Mouse (Mus musculus) MN1 (cell line): ENCODE data around the gene Mxra7.
"Not testable (repeated sequence)": the region's sequence is repeated elsewhere in the genome, so short reads cannot be mapped to it uniquely, and the experiment has no call there.

ENCODE experiments used
- DNase-seq: peaks from one replicate; pipeline ENCODE4 v3.0.0-alpha.2; 2016; ENCODE audit warnings: low spot score

The Mxra7 gene

DNA sequence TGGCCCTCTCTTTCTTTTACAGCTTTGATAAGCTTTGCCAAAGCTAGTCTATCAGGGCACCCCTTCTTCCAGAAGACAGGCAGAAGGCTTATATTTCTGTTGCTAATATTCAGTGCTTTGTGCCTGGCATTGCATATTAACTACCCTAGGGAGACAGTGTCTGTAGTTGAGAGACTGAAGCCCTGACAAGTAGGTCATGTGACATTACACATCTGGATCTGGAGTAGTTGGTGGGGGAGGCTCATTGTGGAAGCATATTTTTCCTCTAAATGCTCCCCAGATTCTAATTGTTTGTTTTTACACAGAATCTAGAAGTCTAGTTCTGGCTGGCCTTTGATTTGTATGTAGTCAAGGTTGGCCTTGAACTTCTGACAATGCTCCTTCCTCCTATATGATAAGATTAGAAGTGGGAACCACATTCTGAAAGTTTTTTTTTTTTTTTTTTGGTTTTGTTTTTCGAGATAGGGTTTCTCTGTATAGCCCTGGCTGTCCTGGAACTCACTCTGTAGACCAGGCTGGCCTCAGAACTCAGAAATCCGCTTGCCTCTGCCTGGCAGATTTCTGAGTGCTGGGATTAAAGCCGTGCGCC is 18.8 kb upstream of the Mxra7 start:
- no peak for DNase-seq

DNA sequence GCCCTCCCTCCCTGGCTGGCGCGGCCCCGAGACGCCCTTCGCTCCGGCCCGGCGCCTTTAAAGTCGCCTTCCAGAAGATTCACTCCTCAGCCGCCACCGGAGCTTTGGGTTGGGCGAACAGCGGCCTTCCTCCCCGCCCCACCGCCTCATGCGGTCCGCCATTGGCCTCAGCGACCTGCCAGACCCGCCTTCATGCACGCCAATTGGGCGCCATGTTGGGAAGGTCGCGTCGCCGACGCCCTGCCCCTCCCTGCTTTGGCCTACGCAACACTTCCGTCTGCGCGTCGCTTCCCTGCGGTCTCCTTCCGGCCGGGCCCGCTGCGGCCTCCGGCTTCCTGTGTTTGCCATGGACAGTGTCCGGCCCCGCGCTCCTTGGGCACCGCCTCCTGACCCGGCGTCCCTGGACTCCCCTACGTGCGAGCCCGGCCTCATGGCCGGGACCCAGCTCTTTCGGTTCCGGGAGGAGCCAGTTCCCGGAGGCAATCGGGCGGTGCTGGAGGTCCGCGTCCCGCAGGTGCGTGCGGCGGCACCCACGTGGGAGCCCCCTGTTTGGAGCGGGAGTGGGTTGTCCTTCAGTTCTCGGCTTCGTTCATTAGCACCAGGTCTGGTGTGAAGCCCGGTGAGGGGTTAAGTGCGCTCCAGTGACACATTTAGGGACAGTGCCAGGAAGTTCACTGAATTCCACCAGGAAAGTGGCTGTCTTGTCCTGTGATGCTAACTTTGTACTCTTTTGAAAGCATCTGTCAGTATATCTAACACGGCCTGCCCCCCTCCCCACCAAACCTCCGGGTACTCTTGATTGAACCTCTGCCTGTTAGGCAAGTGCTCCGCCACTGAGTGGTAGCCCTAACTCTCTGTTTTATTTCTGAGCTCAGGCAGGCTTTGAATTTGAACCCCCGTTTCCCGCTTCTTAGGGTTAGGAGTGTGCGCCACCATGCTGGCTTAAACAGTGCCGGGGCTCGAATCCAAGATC is 15.7 kb upstream of the Mxra7 start, which contains the start of the genes Mettl23 and Jmjd6:
TSS of gene Mettl23 (plus strand) at position 18 of the 973 bp plus-strand sequence.
TSS of gene Jmjd6 (minus strand) at position 189 of the 973 bp plus-strand sequence.
- DNase-seq: peak; percentile 97

DNA sequence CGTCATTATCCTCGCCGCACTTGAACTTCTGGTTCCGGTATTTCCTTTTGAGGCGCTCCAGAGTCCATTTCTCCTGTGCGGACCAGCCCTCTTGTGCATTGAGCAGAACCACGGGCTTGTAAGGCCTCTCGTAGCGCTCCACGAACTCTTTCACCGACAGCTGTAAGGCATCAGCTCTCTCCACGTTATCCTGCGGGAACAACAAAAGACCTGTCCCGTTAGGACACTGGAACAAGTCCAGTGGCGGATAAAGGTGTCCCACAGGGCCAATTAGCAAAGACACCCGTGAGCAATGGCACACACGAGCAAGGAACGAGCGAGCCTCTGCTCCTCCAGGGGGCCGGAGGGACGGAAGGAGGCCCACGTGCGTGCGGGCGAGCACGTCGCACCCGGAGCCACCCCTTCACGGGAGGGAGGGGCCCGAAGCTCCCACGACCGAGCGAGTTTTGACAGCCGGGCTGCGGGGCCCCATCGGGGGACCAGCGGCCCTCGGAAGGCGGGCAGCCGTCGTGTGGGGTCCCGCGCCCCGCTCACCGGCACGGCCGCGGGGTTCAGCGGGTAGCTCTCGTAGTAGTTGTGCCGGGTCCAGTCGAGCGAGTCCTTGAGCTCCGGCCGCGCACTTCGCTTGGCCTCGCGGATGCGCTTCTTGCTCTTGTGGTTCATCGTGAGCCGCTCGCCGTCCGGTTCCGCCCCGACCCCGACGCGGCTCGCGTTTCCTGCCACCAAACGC is 14.8 kb upstream of the Mxra7 start:
- DNase-seq: peak; percentile 67

DNA sequence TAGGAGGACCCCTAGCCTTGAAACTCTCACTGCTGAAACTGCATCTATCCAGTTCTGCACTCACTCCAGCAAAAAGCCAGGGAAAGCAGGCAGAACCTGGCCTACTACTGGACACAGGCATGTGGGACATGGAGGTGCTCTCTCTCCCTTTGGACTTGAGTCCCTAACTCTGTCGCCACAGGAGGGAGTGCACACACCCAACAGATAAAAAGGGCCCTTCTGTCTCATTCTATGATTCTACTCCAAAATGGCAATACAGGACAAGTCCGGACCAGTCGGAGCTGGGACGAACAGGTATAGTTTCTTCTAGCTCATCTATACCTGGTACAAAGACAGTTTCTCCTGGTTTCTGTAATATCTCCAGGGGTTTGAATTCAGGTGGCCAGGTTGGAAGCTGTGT is 12.9 kb upstream of the Mxra7 start:
- DNase-seq: peak; percentile 16

DNA sequence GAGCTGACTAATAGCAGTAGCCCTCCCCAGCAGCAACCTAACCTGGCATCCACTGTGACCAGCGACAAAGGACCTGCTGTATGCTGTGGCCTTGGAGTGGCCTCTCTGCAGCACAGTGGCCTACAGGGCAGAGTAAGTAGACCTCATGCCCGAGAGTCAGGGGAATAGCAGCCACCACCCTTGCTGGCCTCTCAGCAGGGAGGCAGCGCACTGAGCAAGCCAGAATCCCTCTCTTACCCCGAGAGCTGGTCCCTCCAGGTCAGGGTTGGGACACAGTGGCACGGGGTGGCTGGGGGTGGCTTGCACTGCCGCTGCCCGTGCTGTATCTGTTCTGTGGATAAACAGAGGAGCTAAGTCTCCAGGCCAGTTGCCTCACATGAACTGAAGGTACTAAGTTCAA is 11.8 kb upstream of the Mxra7 start:
- peak; percentile 5 for DNase-seq

DNA sequence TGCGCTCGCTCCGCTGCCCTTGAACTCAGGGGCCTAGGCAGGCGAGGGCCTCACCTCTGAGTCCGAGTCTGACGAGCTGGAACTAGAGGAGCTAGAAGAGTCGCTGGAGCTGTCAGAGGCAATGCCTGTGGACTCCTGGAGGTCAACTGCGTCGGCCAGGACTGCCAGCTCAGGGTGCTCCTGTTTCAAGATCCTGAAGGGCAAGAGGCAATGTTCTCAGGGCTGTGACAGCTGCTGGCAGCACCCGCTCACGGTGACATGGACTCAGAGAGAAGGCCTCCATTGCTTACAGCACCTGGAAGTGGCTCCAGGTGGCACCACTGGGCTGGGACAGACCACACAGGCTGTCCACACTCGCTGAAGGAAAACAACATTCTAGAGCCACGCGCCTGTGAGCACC is 11.1 kb upstream of the Mxra7 start:
- DNase-seq: peak; percentile 10

DNA sequence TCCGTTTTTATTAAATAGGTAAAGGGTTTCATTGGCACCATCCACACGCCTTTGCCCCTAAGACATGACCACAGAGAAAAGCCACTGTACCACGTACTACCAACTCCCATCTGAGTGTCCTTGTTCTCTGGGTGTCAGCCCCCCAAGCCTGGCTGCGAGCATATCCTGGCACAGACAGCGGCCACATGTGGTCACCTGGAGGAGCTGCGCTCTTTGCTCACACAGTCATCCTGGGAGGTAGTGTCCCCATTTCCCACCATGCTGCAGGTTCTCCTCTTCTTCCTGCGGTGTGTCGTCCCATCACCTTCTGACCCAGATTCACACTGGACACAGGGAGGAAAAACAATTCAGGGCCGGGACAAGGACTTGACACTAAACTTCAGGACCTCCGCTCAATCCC is 9.6 kb upstream of the Mxra7 start:
- no peak for DNase-seq

DNA sequence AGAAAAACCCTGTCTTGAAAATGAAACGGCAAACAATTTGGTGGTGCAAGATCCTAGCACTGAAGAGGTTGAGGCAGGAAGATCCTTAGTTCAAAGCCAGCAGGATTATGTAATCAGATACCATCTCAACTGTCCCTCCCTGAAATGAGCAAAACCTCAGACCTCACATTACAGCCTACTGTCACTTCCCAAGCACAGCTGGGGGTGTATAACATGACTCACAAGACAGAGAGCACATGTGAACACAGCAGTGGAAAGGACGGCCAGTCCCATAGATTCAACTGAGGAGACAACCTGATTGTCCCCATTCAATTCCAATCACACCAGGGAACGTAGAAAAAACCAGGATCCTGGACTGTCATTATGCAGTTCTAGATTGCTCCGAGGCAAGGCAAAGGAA is 8.4 kb upstream of the Mxra7 start:
- DNase-seq: peak; percentile 14

DNA sequence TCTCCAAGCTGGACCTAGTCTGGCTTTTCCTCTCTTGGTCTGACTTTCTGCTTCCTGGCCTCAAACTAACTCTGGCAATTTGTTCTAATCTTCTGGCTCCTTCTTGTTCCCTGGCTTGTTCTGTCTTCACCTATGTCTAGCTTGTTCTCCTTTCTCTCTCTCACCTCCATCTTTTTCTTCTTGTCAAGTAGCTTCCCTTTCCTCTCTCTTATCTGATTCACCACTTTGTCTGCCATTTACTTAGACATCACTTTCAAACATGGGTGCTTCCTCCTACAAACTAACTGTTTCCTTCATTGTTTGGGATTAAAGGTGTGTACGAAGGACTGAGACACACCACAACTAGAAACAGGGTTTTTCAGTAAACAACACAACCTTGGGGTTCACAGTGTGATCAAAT is 7.1 kb upstream of the Mxra7 start:
- no peak for DNase-seq

DNA sequence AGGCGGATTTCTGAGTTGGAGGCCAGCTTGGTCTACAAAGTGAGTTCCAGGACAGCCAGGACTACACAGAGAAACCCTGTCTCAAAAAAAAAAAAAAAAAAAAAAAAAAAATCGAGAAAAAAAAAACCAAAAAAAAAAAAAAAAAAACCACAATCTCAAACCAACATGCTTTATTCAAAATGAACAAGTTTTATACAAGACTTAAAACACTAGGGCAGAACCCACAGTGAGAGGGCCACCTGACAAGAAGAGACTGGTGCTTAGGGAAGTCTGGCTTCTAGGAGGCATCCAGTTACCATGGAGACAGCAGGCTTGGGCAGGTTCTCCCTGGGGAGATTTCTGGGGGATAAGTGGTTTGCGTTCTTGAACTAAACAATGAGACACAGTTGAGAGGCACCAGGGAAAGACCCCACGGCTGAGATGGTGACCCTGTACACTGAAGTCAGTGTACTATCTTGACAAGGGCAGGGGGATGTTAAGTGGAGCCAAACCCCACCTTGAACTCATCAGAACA is 4.4 kb upstream of the Mxra7 start:
- DNase-seq: peak; percentile 69

DNA sequence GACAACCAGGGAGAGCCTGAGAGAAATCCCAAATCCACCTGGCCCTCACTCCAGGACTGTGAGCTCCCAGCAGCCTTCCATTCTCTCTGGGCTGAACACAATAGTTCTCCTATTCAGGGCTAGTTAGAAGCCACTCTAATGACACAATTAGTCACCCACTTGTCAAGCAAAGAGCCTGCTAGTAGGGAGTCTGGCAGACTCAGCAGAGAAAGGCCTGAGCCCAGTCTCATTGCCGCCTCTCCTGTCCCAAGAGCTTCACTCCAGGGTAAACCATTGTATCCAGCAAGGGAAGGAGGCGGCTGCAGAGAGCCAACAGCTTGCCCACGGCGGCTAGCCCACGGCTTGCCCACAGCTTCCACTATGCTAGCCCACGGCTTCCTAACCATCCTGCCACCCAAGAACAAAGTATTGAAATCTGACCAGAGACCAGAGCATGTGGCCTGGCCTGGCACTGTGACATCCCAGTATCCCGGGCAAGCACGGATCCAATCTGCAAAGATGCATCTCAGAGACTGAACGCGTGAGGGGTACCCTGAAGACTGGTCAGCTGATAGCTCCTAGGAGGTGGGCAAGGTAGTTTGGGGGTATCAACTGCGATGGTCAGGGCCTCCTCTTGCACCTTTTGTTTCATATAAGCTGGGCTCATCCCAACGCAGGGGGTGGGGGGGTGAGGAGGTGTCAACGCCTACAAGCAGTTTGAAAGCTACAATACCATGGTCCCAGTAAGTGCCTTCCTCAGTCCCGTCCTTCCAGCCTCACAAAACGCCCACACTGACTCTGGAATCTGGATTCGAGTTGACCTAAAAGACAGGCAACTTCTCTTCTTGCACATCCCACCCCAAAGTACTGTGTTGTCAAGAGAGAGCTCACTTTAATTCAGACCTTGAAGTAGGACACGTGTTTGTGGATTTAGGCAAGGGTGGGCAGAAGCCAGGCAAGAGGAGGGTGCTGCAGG is 1.0 kb downstream of the Mxra7 start:
- DNase-seq: no peak

DNA sequence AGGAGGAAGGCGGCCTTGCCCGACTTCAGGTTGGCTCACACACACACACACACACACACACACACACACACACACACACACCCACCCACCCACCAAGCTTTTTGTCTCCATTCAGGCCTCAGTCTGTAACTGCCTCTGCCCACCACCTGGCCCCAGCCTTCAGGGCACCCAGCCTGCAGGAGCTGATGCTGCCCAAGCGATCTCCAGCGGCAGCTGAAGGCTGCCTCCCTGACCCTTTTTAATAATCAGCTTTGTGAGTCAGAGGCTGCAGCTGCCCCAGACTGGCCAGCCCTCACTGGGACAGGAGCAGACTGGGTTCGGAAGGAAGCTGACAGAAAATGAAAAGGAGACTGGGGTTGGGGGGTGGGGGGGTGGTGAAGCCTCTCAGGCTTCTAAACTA is 2.6 kb downstream of the Mxra7 start:
- DNase-seq: peak; percentile 70

DNA sequence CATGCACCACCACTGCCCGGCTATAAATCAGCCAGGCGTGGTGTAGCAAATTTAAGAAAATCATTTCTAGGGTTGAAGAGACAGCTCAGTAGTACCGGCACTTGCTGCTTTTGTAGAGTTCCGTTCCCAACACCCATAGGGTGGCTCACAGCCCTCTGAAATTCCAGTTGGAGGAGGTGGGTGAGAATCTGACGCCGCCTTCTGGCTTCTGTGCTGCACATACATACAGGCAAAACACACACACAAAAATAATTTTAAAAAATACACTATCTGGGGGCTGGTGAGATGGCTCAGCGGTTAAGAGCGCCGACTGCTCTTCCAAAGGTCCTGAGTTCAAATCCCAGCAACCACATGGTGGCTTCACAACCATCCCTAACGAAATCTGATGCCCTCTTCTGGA is 4.0 kb downstream of the Mxra7 start:
- DNase-seq: not testable (repeated sequence)

DNA sequence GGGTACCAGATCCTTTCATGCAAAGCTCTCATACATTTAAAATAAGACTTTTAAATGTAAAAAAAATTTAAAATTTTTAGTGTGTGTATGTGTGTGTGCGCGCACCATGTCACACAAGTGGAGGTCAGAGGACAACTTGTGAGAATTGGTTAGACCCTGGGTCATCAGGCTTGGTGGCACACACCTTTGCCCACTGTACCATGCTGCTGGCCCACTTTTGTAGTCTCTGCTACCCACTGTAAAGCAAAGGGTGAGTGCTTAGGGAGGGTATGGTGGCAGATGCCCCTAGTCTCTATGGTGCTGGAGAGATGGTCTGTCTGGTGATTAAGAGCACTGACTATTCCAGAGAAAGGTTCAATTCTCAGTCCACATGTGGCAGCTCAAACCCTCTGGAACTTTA is 4.6 kb downstream of the Mxra7 start:
- DNase-seq: no peak

DNA sequence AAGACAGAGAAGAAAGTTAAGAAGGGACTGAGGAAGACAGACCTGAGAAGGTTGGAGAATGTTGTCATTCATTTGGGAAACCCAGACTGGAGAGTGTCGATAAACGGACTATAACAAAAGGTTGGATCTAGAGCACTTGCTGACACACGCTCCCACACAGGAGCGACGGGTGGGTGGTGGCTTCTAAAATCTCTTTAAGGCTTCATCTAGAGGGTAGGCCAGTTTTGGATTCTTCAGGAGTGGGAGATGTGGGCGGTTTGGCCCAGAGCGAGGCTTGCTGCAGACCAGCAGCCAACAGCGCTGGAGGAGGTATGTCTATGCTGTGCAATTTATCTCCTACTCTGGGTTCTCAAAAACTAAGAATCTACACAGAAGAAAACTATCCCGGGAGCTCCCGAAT is 5.2 kb downstream of the Mxra7 start:
- DNase-seq: no peak

DNA sequence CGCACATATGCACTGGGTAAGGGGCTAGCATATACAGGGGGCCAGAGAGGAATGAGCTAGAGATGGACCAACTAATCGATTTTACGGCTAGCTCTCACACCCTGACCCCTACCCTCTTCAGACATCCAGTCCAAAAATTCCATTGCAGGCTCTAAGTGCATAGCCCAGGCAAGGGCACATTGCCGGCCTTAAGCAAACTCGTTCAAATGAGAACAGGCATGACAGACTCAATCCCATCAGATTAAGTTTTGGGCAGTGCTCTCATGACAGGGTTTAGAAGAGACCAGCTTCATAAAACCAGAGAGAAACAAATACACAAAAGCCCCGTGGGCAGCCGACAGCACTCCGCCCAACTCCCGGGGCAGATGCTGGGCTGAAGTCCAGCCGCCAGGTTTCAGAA is 5.6 kb downstream of the Mxra7 start:
- no peak for DNase-seq

DNA sequence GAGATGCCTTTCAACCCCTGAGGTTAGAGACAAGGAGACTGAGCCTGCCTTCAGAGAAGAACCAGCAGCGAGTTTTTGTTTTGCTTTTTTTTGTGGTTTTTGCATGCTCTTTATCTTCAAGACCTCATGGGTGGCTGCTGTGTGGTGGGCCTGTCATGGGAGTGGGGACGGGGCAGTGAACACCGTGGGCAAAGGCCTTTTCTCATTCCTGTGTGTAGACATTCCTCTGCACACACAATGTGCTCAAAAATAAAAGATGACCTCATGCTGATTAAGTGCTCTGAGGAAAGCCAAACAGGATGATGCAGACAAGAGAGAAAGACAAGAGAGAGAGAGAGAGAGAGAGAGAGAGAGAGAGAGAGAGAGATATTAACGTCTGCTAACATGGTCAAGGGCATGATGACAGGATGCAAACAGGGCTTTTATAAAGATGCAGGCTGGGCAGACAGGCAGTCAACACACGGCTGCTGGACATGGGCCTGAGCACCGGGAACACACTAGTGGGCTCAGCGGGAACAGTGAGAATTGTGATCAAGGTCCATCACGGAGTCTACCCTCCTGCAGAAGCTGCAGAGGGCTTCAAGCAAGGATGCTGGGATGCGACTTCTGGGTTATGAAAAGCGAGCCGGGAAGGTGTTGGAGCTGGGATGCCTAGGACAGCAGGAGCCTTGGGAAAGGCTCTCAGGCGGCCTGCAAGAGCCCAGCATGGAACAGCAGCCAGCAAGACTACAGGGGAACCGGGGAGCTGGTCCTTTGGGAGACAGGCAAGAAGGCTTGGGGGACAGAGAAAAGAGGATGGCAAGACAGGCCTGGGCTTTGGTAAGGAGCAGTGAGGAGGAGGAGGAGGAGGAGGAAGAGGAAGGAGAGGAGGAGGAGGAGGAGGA is 6.5 kb downstream of the Mxra7 start:
- peak; percentile 43 for DNase-seq

DNA sequence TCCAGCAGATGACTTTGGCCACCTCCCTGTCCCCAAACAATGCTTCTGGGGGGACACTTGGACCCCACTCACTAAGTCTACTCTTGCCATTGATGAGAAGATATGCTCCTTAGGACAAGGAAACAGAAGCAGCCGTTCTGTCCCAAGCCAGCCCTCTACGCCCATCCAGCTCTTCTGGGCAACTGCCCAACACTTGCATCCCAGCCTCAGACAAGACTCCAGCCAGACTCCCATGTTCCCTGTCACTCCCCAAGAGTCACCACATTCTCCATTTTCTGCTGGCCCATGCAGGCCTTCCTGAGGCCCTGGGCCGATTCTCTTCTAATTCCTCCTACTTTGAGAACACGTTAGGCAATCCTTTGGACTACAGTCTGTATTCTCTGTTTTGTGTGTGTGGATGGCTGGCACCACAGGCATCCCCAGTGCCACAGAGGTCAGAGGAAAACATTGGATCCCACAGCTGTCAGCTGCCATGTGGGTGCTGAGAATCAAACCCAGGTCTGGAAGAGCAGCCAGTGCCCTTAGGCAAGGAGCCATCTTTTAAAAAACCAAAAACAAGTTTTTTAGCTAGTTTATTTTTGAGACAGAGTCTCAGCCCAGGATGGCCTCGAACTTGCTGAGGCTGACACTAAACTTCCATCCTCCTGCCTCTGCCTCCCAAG is 7.8 kb downstream of the Mxra7 start:
- DNase-seq: no peak

DNA sequence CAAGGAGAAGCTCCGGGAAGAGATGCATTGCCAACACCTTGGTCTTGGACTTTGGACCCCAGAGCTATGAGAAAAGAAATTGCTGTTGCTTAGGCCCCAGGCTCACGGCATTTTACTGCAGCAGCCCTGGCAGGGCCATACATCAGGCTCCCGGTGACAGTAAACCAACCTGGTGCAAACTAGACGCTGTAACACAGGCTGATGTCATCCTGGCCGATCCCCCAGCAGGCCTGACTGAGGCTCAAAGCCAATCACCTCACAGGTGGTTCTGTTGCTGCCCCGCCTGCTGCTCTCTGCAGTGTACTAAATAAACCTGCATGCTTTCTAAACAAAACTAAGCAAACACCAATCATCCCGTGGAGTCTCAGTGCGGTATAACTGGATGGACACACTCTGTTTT is 9.1 kb downstream of the Mxra7 start:
- DNase-seq: peak; percentile 42

DNA sequence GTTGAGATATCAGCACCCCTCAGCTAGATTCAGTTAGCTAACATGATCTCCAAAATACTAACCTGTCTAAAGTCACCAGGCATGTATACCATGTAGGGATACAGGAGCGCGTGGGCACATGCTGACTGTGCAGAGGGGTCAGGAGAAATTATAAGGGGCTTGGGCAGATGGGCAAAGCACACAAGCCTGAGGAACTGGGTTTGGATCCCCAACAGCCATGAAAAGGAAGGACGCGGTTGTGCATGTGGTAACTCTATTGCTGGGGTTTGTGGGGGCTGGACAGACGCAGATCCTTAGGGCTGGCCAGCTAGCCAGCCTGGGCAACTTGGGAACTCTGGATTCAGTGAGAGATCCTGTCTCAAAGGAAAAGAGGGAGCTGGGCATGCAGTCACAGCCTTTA is 10.3 kb downstream of the Mxra7 start:
- DNase-seq: no peak
